Mouse (Mus musculus) Patski (cell line): ENCODE measurements around the gene Snx29. TPM values are rescaled to one million over a fixed set of nuclear protein-coding genes. Genes with fewer than 3 reads are reported as not detected.
"Not testable (repeated sequence)": the region's sequence is repeated elsewhere in the genome, so short reads cannot be mapped to it uniquely, and the experiment has no call there.

Experiments
- ATAC-seq: fragments of 100-300 bp; one replicate; pipeline ENCODE4 v1.8.0; 2021
- CTCF ChIA-PET: fragments of 350-600 bp; sonication (Branson Sonifier 250); formaldehyde crosslinking; loops from one replicate; lab custom pipeline; 2022; ENCODE audit warnings: inconsistent platforms; lab: Charles Lee
- POLR2A ChIA-PET: fragments of 350-600 bp; sonication (Branson Sonifier 250); formaldehyde crosslinking; loops from one replicate; lab custom pipeline; 2022; ENCODE audit warnings: antibody characterized with exemption, inconsistent platforms; lab: Charles Lee
- DNase-seq: peaks from one replicate; pipeline ENCODE4 v3.0.0-alpha.2; 2011; ENCODE audit warnings: low read depth, low spot score
- H3K27me3 ChIP-seq: fragments of 371-371 bp; one replicate; pipeline ENCODE4 v1.5.1; 2021
- CTCF ChIP-seq: fragments of 100-300 bp; IDR thresholded peaks from one replicate; pipeline ENCODE4 v1.5.1; 2021
- in situ Hi-C: fragments of 300-500 bp; cut with MboI; formaldehyde crosslinking; loops from 3 replicates; pipeline ENCODE4 v1.11.1; 2018; ENCODE audit warnings: low pct_unique_long_range_greater_than_20kb, mixed read lengths
- polyA plus RNA-seq: library from polyadenylated mRNA; unstranded; gene quantifications from one replicate; pipeline ENCODE4 v1.2.3, GENCODE M21; 2021

Snx29 gene
- polyA plus RNA-seq: 11.9 TPM

DNA sequence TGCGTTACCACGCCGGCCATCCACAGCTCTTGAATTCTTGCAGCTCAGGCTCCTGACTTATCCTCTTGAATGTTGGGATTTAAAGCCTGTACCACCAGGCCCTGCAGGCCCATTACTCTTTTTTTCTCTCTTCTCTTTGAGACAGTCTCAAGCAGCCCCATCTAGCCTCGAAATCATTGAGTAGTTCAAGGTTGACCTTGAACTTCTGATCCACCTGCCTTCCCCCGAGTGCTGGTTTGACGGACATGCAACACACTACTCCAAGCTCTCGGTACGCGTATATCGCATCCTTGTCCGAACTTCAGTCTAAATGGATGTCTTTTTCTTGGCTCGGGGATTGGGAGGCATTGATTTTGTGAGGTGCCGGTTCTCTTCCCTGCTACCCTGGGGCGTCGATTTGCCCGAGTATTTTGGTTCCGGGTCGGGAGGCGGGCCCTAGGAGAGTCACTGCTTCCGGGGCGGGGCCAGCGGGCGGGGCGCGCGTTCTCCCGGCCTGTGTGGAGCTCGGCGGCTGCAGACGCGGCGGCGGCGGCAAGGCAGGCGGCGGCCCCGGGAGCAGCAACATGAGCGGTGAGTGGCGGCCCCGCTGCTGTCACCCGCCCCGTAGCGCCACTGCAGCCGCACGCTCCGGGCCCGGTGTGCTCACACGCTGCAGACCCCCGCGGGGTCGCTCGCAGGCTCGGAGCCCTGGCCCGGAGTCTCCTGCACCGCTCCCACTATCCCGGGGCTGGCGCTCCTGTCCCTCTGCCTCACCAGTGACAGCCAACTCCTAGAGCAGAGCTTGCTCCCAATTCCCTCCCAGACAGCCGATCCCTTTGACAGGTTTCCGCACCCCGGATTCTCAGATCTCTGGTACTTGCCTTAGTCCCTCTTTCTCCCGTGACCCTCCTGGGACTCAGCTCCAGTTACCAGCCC, at the start of gene Snx29:
Gene Snx29, plus strand, starts transcription at position 500 of the 915 bp plus-strand sequence.
- ChIA-PET POLR2A (interaction anchor here (1.0 to 1.4 kb wide), 3 partner anchors 43 to 69 kb away, joined by 3 to 6 read pairs (median 4); no protein-coding TSS in a partner anchor), CTCF (interaction anchor here (1.1 to 2.2 kb wide), 3 partner anchors 9 to 95 kb away, joined by 3 to 6 read pairs (median 5); no protein-coding TSS in a partner anchor)
- ATAC-seq (peak; percentile 90), DNase-seq (peak; percentile 49)
- TF ChIP-seq CTCF: no peak
- H3K27me3 ChIP-seq: no peaks in the 10 kb centered on the region
- in situ Hi-C loops: no loop called here

DNA sequence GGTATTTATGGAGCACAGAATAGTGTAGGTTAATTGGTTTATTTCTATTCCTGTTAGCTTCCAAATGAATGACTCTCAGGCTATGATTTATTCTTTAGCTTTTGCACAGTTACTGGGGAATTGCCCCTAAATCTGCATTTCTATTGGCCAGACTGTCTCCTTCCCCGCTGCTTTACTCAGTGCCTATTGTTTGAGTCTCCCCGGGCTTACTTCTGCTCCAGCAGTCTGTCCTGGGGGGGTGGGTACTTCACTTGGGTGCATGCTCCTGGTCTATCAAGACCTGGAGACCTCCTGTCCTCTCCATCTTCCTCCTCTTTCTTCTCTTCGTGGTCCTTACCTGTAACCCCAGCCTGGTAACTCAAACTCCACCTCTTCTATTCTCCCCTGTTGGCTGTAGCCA, 45.8 kb upstream of the Snx29 start:
- no peaks in the 10 kb centered on the region for H3K27me3 ChIP-seq
- ChIA-PET POLR2A (interaction anchor here (0.7 kb wide), 1 partner anchor 364 kb away, joined by 3 read pairs; no protein-coding TSS in a partner anchor), CTCF (no interaction called here)
- ATAC-seq: no peak
- in situ Hi-C loops: loop anchor here (25.0 kb wide), 1 partner anchor 390 kb away; no protein-coding TSS in a partner anchor
- no peak for DNase-seq
- TF ChIP-seq CTCF: no peak

DNA sequence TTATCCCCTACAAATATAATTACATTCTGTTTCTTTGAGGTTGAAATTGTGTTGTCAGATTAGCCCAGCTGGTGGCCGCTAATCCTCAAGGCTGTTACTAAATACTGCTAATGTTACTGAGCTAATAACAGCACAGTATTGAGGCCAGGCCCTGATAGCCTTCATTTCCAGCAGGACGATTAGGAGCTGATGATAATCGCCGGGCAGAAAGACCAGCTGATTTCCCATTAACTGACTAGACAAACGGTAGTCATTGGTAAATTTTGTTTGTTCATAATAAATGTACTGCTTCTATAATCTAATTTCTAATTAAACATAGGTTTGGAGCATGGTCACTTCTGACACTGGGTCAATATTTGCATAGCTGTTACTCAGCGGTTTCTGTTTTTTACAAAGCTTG, 43.9 kb upstream of the Snx29 start:
- no peak for TF ChIP-seq CTCF
- in situ Hi-C loops: loop anchor here (25.0 kb wide), 1 partner anchor 391 kb away; no protein-coding TSS in a partner anchor
- H3K27me3 ChIP-seq: no peaks in the 10 kb centered on the region
- ChIA-PET POLR2A (interaction anchor here (0.7 kb wide), 1 partner anchor 1640 kb away, joined by 5 read pairs; no protein-coding TSS in a partner anchor), CTCF (no interaction called here)
- ATAC-seq (no peak), DNase-seq (no peak)

DNA sequence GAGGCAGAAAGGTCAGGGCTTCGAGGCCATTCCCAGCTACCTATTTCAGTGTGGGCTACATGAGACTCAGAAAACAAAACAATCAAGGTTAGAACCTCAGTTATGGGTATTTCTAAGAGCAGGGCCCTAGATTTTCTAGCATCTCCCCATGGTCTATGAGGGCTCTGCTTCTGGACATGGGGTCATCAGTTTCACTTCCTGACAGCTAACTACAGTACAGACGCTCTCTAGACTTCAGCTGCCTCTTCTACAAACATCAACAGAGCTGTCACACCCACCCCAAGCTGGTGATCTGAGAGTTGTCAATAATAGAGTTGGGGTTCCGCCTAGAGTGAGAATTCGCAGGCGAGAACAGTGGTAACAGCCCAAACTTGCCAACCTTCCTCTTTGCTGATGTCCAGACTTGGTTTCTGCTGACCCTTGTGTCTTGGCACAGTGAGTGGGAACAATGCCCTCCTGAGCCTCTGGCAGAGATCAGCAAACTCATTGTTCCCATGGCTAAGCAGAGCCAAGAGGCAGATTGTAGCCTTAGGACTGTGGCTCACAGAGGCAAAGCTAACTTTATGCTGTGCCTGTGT, 40.0 kb upstream of the Snx29 start:
- no peak for DNase-seq
- no peak for TF ChIP-seq CTCF
- in situ Hi-C loops: loop anchor here (25.0 kb wide), 1 partner anchor 395 kb away; no protein-coding TSS in a partner anchor
- ChIA-PET CTCF (no interaction called here), POLR2A (no interaction called here)
- ATAC-seq: no peak
- H3K27me3 ChIP-seq: no peaks in the 10 kb centered on the region

- TF ChIP-seq CTCF: no peak
- no peaks in the 10 kb centered on the region for H3K27me3 ChIP-seq
- ATAC-seq: no peak
- ChIA-PET POLR2A (interaction anchor here (1.0 kb wide), 1 partner anchor 12 kb away, joined by 3 read pairs; no protein-coding TSS in a partner anchor), CTCF (interaction anchor here (0.9 to 1.5 kb wide), 2 partner anchors 12 to 30 kb away, joined by 3 read pairs; partner anchors contain the start of gene Gspt1)
- DNase-seq: no peak
- in situ Hi-C loops: loop anchor here (25.0 kb wide), 1 partner anchor 398 kb away; no protein-coding TSS in a partner anchor
These were observed 37.8 kb upstream of the Snx29 start for GRCm38 (mm10) chr16:11284881-11285280.

DNA sequence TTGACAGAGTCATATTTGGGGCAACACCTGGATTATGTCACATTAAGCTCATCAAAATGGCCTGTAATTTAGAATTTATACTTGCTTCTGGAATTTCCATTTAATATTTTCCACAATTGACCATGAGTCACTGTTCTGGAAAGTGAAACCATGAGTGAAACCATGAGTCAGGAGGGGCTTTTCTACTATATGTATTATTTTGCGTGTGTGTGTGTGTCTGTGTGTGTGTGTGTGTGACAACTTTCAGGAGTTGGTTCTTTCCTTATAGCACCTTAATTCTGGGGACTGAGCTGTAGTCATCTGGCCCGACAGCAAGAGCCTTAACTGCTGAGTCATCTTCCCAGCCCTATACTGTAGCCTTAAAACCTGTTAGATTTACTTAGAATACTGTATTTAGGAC, 36.8 kb upstream of the Snx29 start:
- no peaks in the 10 kb centered on the region for H3K27me3 ChIP-seq
- no peak for ATAC-seq
- in situ Hi-C loops: loop anchor here (25.0 kb wide), 1 partner anchor 399 kb away; no protein-coding TSS in a partner anchor
- DNase-seq: peak; percentile 13
- CTCF ChIA-PET: interaction anchor here (1.0 kb wide), 1 partner anchor 29 kb away, joined by 3 read pairs; no protein-coding TSS in a partner anchor
- TF ChIP-seq CTCF: no peak
- POLR2A ChIA-PET: interaction anchor here (0.7 to 1.0 kb wide), 2 partner anchors 11 to 22 kb away, joined by 3 read pairs; no protein-coding TSS in a partner anchor

DNA sequence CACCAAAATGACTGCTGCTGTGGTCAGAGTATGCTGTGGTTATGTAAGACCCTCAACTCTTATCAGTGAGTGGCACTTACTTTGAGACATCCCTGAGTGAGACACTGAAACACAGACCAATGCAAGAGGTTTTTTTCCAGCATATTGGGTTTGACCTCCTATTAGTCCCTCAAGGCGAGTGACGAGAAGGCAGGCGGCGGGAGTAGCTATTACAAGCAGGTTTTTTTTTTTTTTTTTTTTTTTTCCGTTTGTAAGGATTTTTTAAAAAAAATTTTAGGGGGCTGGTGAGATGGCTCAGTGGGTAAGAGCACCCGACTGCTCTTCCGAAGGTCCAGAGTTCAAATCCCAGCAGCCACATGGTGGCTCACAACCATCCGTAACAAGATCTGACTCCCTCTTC, 33.8 kb upstream of the Snx29 start:
- POLR2A ChIA-PET, CTCF ChIA-PET, ATAC-seq, DNase-seq, H3K27me3 ChIP-seq: not testable (repeated sequence)
- in situ Hi-C loops: loop anchor here (25.0 kb wide), 1 partner anchor 402 kb away; no protein-coding TSS in a partner anchor

DNA sequence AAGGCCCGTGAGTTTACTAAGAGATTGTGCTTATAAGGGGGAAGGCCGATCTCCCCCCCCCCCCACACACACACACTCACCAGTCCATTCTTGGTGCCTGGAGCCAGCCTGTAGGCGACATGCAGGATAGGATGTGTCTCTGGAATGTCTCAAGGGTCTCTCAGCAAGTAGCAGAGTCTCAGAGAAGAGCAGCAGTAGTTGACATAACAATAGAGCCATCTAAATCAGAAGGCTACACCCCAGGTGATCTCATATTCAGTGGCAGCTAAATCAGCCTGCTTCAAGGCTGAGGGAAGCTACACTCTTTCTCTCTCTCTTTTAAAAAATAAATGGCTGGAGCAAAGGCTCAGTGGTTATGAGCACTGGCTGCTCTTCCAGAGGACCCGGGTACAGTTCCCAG, 27.1 kb upstream of the Snx29 start:
- ATAC-seq, DNase-seq, POLR2A ChIA-PET, H3K27me3 ChIP-seq: not testable (repeated sequence)
- in situ Hi-C loops: loop anchor here (10.0 to 25.0 kb wide), 2 partner anchors 261 to 408 kb away; no protein-coding TSS in a partner anchor
- CTCF ChIA-PET: interaction anchor here (1.9 kb wide), 1 partner anchor 127 kb away, joined by 5 read pairs; no protein-coding TSS in a partner anchor

DNA sequence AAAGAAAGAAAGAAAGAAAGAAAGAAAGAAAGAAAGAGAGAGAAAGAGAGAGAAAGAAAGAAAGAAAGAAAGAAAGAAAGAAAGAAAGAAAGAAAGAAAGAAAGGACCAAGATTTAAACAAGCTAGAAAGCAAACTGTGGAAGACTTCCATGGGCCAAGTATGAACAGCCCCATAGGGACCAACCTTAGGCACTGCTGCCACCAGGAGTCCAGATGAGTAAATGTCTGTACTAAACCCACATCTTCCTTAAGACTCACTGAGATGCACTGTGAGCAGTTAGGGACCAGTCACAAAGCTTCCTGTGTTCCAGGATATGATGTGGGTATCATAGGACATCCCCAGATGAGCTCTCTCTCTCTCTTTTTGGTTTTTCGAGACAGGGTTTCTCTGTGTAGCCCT, 25.0 kb upstream of the Snx29 start:
- POLR2A ChIA-PET: interaction anchor here (1.1 kb wide), 1 partner anchor 12 kb away, joined by 3 read pairs; no protein-coding TSS in a partner anchor

GRCm38 (mm10) chr16:11303741-11304140, 19.0 kb upstream of the Snx29 start:
- CTCF ChIA-PET: no interaction called here
- no peak for TF ChIP-seq CTCF
- DNase-seq (no peak), ATAC-seq (no peak)
- no peaks in the 10 kb centered on the region for H3K27me3 ChIP-seq
- in situ Hi-C loops: no loop called here
- POLR2A ChIA-PET: no interaction called here

More for the DNA sequence above, 25.0 kb upstream of the Snx29 start:
- DNase-seq, ATAC-seq, H3K27me3 ChIP-seq: not testable (repeated sequence)
- CTCF ChIA-PET: interaction anchor here (1.1 to 1.9 kb wide), 5 partner anchors 10 to 142 kb away, joined by 3 to 5 read pairs (median 3); no protein-coding TSS in a partner anchor
- peak; percentile 70 for TF ChIP-seq CTCF
- in situ Hi-C loops: loop anchor here (10.0 to 25.0 kb wide), 2 partner anchors 263 to 410 kb away; no protein-coding TSS in a partner anchor
